Mouse (Mus musculus) midbrain, embryonic 14.5 days (tissue): ENCODE results near the gene Pdzd2. TPM values are rescaled to one million over a fixed set of nuclear protein-coding genes. Genes with fewer than 3 reads are reported as not detected.

Experiments
- ATAC-seq: fragments of 200-750 bp; cut with Nextera tagmentation; 2 replicates; pipeline ENCODE4 v1.8.0; 2017; ENCODE audit warnings: moderate number of reproducible peaks, moderate library complexity; ENCODE audit not compliant: low FRiP score, low TSS enrichment
- DNase-seq: peaks from one replicate; pipeline ENCODE4 v3.0.0-alpha.2; 2015
- H3K27ac ChIP-seq: fragments of 300-500 bp; sonication (generic); replicated peaks from 2 replicates; pipeline ENCODE4 v1.5.1; 2014; ENCODE audit warnings: mild to moderate bottlenecking, low read depth, low read length, moderate library complexity
- H3K27me3 ChIP-seq: fragments of 300-500 bp; sonication (generic); 2 replicates; pipeline ENCODE4 v1.6.1; 2014; ENCODE audit warnings: low read length, control low read depth, mixed read lengths; ENCODE audit not compliant: control insufficient read depth, insufficient read depth
- H3K36me3 ChIP-seq: fragments of 300-500 bp; sonication (generic); 2 replicates; pipeline ENCODE4 v1.6.1; 2014; ENCODE audit warnings: low read length, control low read depth; ENCODE audit not compliant: control insufficient read depth, insufficient read depth
- H3K4me1 ChIP-seq: fragments of 300-500 bp; sonication (generic); 2 replicates; pipeline ENCODE4 v1.6.1; 2014; ENCODE audit warnings: mild to moderate bottlenecking, antibody characterized with exemption, low read length, control low read depth; ENCODE audit not compliant: control insufficient read depth, insufficient read depth
- H3K4me2 ChIP-seq: fragments of 300-500 bp; sonication (generic); 2 replicates; pipeline ENCODE4 v1.6.1; 2014; ENCODE audit warnings: mild to moderate bottlenecking, low read length, moderate library complexity
- H3K4me3 ChIP-seq: fragments of 300-500 bp; sonication (generic); replicated peaks from 2 replicates; pipeline ENCODE4 v1.5.1; 2014; ENCODE audit warnings: low read depth, low read length
- H3K9ac ChIP-seq: fragments of 300-500 bp; sonication (generic); replicated peaks from 2 replicates; pipeline ENCODE4 v1.6.1; 2014; ENCODE audit warnings: mild to moderate bottlenecking, low read length, moderate library complexity
- H3K9me3 ChIP-seq: fragments of 300-500 bp; sonication (generic); 2 replicates; pipeline ENCODE4 v1.6.1; 2016; ENCODE audit warnings: low read length, control low read depth, mixed read lengths; ENCODE audit not compliant: control insufficient read depth
- WGBS: fragments of 180-500 bp; shearing (Covaris S2); extraction: QIAGEN DNeasy Blood & Tissue Kit; methylation state at CpG from one replicate; pipeline ENCODE4 v1.1.7; 2014; 5-methylcytosine and 5-hydroxymethylcytosine counted together
- microRNA-seq: library from miRNA; unstranded; fragments of <30 nt; microRNA quantifications from one replicate; pipeline ENCODE4, GENCODE M21; 2016
- polyA plus RNA-seq: library from polyadenylated mRNA; unstranded; fragments of >200 nt; fragmentation: Nextera tagmentation; extraction: Ambion mirVana; gene quantifications from 2 replicates; pipeline ENCODE4 v1.2.1, GENCODE M21; 2014

The Pdzd2 gene
- polyA plus RNA-seq, 1 experiment from 2014 or later = 11.2 TPM

- Histone ChIP-seq H3K9me3 (no peaks in the 10 kb centered on the region), H3K36me3 (no peaks in the 10 kb centered on the region), H3K27ac (no peak overlapping the region), H3K4me3 (no peak overlapping the region), H3K4me1 (0 out of 2 replicates have a peak, but pooled peaks cover 6% of the 10 kb centered on the region), H3K4me2 (no peak overlapping the region), H3K27me3 (0 out of 2 replicates have a peak, but pooled peaks cover 5% of the 10 kb centered on the region), H3K9ac (no peak overlapping the region)
- 87% methylated on average over 5 of the region's 5 CpGs for WGBS
- no peak for DNase-seq
- ATAC-seq = no peak
Measured at GRCm38 (mm10) chr15:12317290-12317689, 422.4 kb downstream of the Pdzd2 start.

DNA sequence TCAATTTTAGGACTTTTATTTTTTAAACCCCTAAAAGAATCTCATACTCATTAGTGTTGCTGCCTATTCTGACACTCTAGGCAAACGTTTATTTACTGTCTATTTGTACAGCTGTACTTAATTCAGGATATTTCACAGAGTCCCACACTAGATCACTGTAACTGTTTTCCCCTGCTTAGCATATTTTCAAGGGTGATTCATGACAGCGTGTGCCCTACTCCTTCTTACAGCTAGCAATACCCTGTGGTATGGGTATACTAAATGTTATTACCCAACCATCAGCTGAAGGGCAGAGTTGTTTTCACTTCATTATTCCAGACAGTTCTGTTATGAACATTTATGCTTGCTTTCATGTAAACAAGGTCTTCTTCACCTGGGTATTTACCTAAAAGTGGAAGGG lies 423.7 kb downstream of the Pdzd2 start:
- Histone ChIP-seq H3K9ac (no peak overlapping the region), H3K27me3 (0 out of 2 replicates have a peak, but pooled peaks cover 5% of the 10 kb centered on the region), H3K4me3 (no peak overlapping the region), H3K9me3 (no peaks in the 10 kb centered on the region), H3K4me2 (no peak overlapping the region), H3K36me3 (no peaks in the 10 kb centered on the region), H3K27ac (no peak overlapping the region), H3K4me1 (0 out of 2 replicates have a peak, but pooled peaks cover 6% of the 10 kb centered on the region)
- 67% methylated on average over 2 of the region's 2 CpGs for WGBS
- DNase-seq = no peak
- no peak for ATAC-seq

DNA sequence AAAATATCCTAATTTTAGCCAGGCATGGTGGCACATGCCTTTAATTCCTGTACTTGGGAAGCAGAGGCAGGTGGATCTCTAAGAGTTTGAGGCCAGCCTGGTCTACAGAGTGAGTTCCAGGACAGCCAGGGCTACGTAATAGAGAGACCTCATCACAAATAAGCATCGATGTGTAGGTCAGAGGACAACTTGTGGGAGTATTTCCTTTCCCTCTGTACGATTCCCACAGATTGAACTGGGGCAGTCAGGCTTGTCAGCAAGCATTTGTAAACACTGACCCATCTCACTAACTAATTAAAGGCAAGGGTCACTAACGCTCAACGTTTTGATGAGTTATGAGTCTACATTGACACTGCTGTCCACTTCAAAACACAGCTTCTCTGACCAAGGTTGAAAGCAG lies 425.1 kb downstream of the Pdzd2 start:
- H3K9me3 ChIP-seq = no peaks in the 10 kb centered on the region
- no peak overlapping the region for H3K9ac ChIP-seq
- no peaks in the 10 kb centered on the region for H3K36me3 ChIP-seq
- H3K27me3 ChIP-seq = no peaks in the 10 kb centered on the region
- no peak overlapping the region for H3K4me3 ChIP-seq
- no peak overlapping the region for H3K27ac ChIP-seq
- H3K4me1 ChIP-seq = no peaks in the 10 kb centered on the region
- ATAC-seq (no peak), DNase-seq (no peak)
- no peak overlapping the region for H3K4me2 ChIP-seq
- WGBS = 80% methylated on average over 5 of the region's 5 CpGs

- Histone ChIP-seq H3K4me1 (no peaks in the 10 kb centered on the region), H3K9ac (no peak overlapping the region), H3K27ac (no peak overlapping the region), H3K4me2 (no peak overlapping the region), H3K27me3 (no peaks in the 10 kb centered on the region), H3K36me3 (no peaks in the 10 kb centered on the region), H3K4me3 (no peak overlapping the region), H3K9me3 (no peaks in the 10 kb centered on the region)
- no peak for DNase-seq
- 35% methylated on average over 1 of the region's 1 CpGs for WGBS
- ATAC-seq = no peak
Measured at GRCm38 (mm10) chr15:12313255-12313654, 426.5 kb downstream of the Pdzd2 start.

- 86% methylated on average over 7 of the region's 7 CpGs for WGBS
- no peaks in the 10 kb centered on the region for H3K36me3 ChIP-seq
- no peak overlapping the region for H3K27ac ChIP-seq
- DNase-seq (no peak), ATAC-seq (no peak)
- H3K9me3 ChIP-seq = no peaks in the 10 kb centered on the region
- H3K4me3 ChIP-seq = no peak overlapping the region
- no peaks in the 10 kb centered on the region for H3K27me3 ChIP-seq
- H3K4me1 ChIP-seq = no peaks in the 10 kb centered on the region
- no peak overlapping the region for H3K9ac ChIP-seq
- no peak overlapping the region for H3K4me2 ChIP-seq
Measured at GRCm38 (mm10) chr15:12311465-12311864, 428.3 kb downstream of the Pdzd2 start.

DNA sequence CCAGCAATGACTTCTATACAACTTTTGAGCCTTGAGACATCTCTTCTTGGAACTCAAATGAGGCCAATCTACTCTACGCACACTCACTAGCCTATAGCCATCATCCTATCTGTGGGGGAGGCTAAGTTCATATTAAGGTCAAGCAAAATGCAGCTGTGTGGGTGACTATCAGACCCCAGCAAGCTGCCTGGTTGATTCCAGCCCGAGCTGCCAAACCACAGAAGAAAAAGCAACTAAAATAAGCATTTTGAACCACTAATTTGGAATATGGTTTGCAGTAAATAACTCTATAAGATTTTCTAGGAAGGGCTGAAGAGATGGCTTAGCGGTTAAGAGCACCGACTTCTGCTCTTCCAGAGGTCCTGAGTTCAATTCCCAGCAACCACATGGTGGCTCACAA lies 429.0 kb downstream of the Pdzd2 start:
- Histone ChIP-seq H3K4me1 (no peaks in the 10 kb centered on the region), H3K9ac (no peak overlapping the region), H3K9me3 (no peaks in the 10 kb centered on the region), H3K27me3 (no peaks in the 10 kb centered on the region), H3K27ac (no peak overlapping the region), H3K4me3 (no peak overlapping the region), H3K36me3 (no peaks in the 10 kb centered on the region), H3K4me2 (no peak overlapping the region)
- WGBS = 93% methylated on average over 4 of the region's 4 CpGs
- no peak for ATAC-seq
- DNase-seq = no peak

Small RNA genes lying within 50 kb of the gene (microRNA-seq; reads per million reads assigned to microRNA genes)
- not detected for gene Gm24135
- not detected for gene Gm24302

Other genes starting within 250 kb of the Pdzd2 start
- 24.1 and 25.7 TPM in 2 replicates for gene 6030458C11Rik, start 84.7 kb upstream of the Pdzd2 start, polyA plus RNA-seq
- 45.7 and 63.2 TPM in 2 replicates for gene Drosha, start 84.9 kb upstream of the Pdzd2 start, polyA plus RNA-seq